In genomic region chr11:43408888-43409287, GRCm38 (mm10) we compare ENCODE assay signal across 22 mouse cellular contexts. TPM values are rescaled to one million over a fixed set of nuclear protein-coding genes. Genes with fewer than 3 reads are reported as not detected.
A peak's percentile ranks its signal among the peaks of the same experiment; 100 is the strongest.
DNase-seq lines count a peak whose midpoint lies in the region; ATAC-seq and TF ChIP-seq lines count a peak whose summit lies in the region.
"Had no signal": no experiment of that assay in that cellular context is flagged by ENCODE, and none has a peak within 500 bp of the region (broad histone marks: within the 10 kb centered on the region; RNA-seq: fewer than 3 reads in every experiment).

No protein-coding gene starts in this region.

- H3K4me2 ChIP-seq in intestine, embryonic 16.5 days (ENCODE audit: low read depth, low read length), result no peak overlapping the region
- H3K4me2 ChIP-seq: embryonic facial prominence, embryonic 13.5 days; embryonic facial prominence, embryonic 15.5 days; forebrain, embryonic 12.5 days had no signal

- no peaks in the 10 kb centered on the region for H3K36me3 ChIP-seq in liver, adult 2 months (ENCODE audit: control insufficient read depth, insufficient read depth, low read length)
- no peaks in the 10 kb centered on the region for H3K36me3 ChIP-seq in intestine, embryonic 16.5 days (ENCODE audit: control insufficient read depth, insufficient read depth, low read length)
- H3K36me3 ChIP-seq: embryonic facial prominence, embryonic 13.5 days; embryonic facial prominence, embryonic 15.5 days; forebrain, embryonic 10.5 days; forebrain, embryonic 12.5 days had no signal

- H3K79me2 ChIP-seq in liver, adult 2 months (ENCODE audit: control insufficient read depth, insufficient read depth, low read length), result no peaks in the 10 kb centered on the region

- intact Hi-C loops in left cerebral cortex, adult 2 months (cut with DNase I), result no loop called here

- peak; percentile 63 for DNase-seq in liver, adult 2 months (ENCODE audit: extremely low read depth, low read depth, low spot score)
- DNase-seq in liver, result no peak
- DNase-seq in left cerebral cortex, adult 2 months (ENCODE audit: extremely low spot score in 1 of 2, low spot score in 2 of 2), result no peak
- no peak for DNase-seq in embryo, embryonic 11 days
- DNase-seq: adrenal gland, adult 8-10 months; adrenal gland, postnatal 14 days; adrenal gland, postnatal 36 days; cerebellum, adult 11-12 months; cerebellum, adult 2 months; cerebellum, adult 9-10 months; cerebellum, postnatal 10 days; cerebellum, postnatal 25 days had no signal

- TF ChIP-seq POLR2A in liver, adult 2 months (IDR thresholded peaks at IDR 0.05; ENCODE audit: extremely low read depth, insufficient read depth, low read length), result no peak

- peaks cover 4% of the 10 kb centered on the region; the same call in 1 of the 2 replicates for H3K9me3 ChIP-seq in intestine, embryonic 16.5 days (ENCODE audit: control insufficient read depth, low read length)
- H3K9me3 ChIP-seq: embryonic facial prominence, embryonic 15.5 days; forebrain, embryonic 10.5 days had no signal

- no peak overlapping the region for H3K27ac ChIP-seq in liver, adult 2 months (replicated peaks; ENCODE audit: insufficient read depth, low read depth, low read length)
- no peak overlapping the region for H3K27ac ChIP-seq in intestine, embryonic 16.5 days (ENCODE audit: low read length)
- H3K27ac ChIP-seq in left cerebral cortex, adult 2 months, result no peak overlapping the region
- H3K27ac ChIP-seq: embryonic facial prominence, embryonic 13.5 days; embryonic facial prominence, embryonic 15.5 days; forebrain, embryonic 10.5 days; forebrain, embryonic 12.5 days had no signal

- H3K27me3 ChIP-seq in liver, adult 2 months (ENCODE audit: control insufficient read depth, insufficient read depth, low read length), result no peaks in the 10 kb centered on the region
- no peaks in the 10 kb centered on the region for H3K27me3 ChIP-seq in intestine, embryonic 16.5 days (replicated peaks; ENCODE audit: control insufficient read depth, insufficient read depth, low read length)
- H3K27me3 ChIP-seq: embryonic facial prominence, embryonic 13.5 days; embryonic facial prominence, embryonic 15.5 days; forebrain, embryonic 12.5 days had no signal

- no peaks in the 10 kb centered on the region; the same call in 1 of the 2 replicates for H3K4me1 ChIP-seq in liver, adult 2 months (ENCODE audit: control insufficient read depth, insufficient read depth, low read length)
- H3K4me1 ChIP-seq in intestine, embryonic 16.5 days (ENCODE audit: control insufficient read depth, insufficient read depth, low read length), result no peaks in the 10 kb centered on the region
- H3K4me1 ChIP-seq: embryonic facial prominence, embryonic 13.5 days; embryonic facial prominence, embryonic 15.5 days; forebrain, embryonic 10.5 days; forebrain, embryonic 12.5 days had no signal

- H3K4me3 ChIP-seq in liver, adult 2 months (ENCODE audit: insufficient read depth, low read depth, low read length), result no peak overlapping the region
- no peak overlapping the region for H3K4me3 ChIP-seq in intestine, embryonic 16.5 days (ENCODE audit: low read length)
- no peak overlapping the region for H3K4me3 ChIP-seq in left cerebral cortex, adult 2 months
- H3K4me3 ChIP-seq: embryonic facial prominence, embryonic 13.5 days; embryonic facial prominence, embryonic 15.5 days; erythroblast, embryonic 14.5 days; forebrain, embryonic 10.5 days; forebrain, embryonic 12.5 days had no signal

- TF ChIP-seq CTCF in liver, adult 2 months (IDR thresholded peaks at IDR 0.05; ENCODE audit: low read depth, low read length), result no peak
- no peak for TF ChIP-seq CTCF in left cerebral cortex, adult 2 months (IDR thresholded peaks at IDR 0.05)

- H3K9ac ChIP-seq in liver, adult 2 months (ENCODE audit: low read depth, low read length), result no peak overlapping the region
- no peak overlapping the region for H3K9ac ChIP-seq in intestine, embryonic 16.5 days (ENCODE audit: low read depth, low read length)
- H3K9ac ChIP-seq: embryonic facial prominence, embryonic 13.5 days; embryonic facial prominence, embryonic 15.5 days; forebrain, embryonic 12.5 days had no signal

- ATAC-seq in intestine, embryonic 16.5 days, result peak; percentile 66
- ATAC-seq: activated CD4-positive, CD25-positive, alpha-beta regulatory T cell, adult 4 months; forebrain, embryonic 14.5 days; forebrain, embryonic 16.5 days; Patski had no signal

- 42% methylated on average over 2 of the region's 2 CpGs for WGBS in liver, adult 2 months
- 74% methylated on average over 2 of the region's 2 CpGs for WGBS in intestine, embryonic 16.5 days

RNA-seq across cellular contexts. Expression of gene Pttg1, which starts 17.2 kb away (rescaled TPM):
- 40.0 and 45.4 TPM in 2 replicates for total RNA-seq in liver, adult 2 months (2014; rRNA removed)
- 12.0 and 17.7 TPM in 2 replicates for polyA plus RNA-seq in liver, adult 2 months (2012; rRNA removed)
- polyA plus RNA-seq in intestine, embryonic 16.5 days (2015; fragmentation: Nextera tagmentation; extraction: Ambion mirVana), result 61.2 and 65.5 TPM in 2 replicates
- 10 to 100 TPM; 25.5 to 29.5 TPM for total RNA-seq in left cerebral cortex, adult 2 months (2021)

RNA-seq across cellular contexts. Expression of gene Slu7, which starts 24.7 kb away (rescaled TPM):
- 11.8 and 13.2 TPM in 2 replicates for total RNA-seq in liver, adult 2 months (2014; rRNA removed)
- 1.7 and 2.4 TPM in 2 replicates for polyA plus RNA-seq in liver, adult 2 months (2012; rRNA removed)
- polyA plus RNA-seq in intestine, embryonic 16.5 days (2015; fragmentation: Nextera tagmentation; extraction: Ambion mirVana), result 41.7 and 46.8 TPM in 2 replicates
- 10 to 100 TPM; 54.2 to 56.7 TPM for total RNA-seq in left cerebral cortex, adult 2 months (2021)
